Mouse (Mus musculus) lung, embryonic 15.5 days (tissue): ENCODE data around the gene Fhad1. TPM values are rescaled to one million over a fixed set of nuclear protein-coding genes. Genes with fewer than 3 reads are reported as not detected.

ENCODE experiments used
- ATAC-seq: fragments of 200-750 bp; cut with Nextera tagmentation; 2 replicates; pipeline ENCODE4 v1.8.0; 2017; ENCODE audit warnings: moderate number of reproducible peaks, borderline replicate concordance; ENCODE audit not compliant: low FRiP score, low TSS enrichment; ENCODE audit errors: extremely low read depth
- H3K27ac ChIP-seq: fragments of 300-500 bp; sonication (generic); 2 replicates; pipeline ENCODE4 v1.5.1; 2015; ENCODE audit warnings: moderate library complexity, mild to moderate bottlenecking, inconsistent platforms
- H3K27me3 ChIP-seq: fragments of 300-500 bp; sonication (generic); 2 replicates; pipeline ENCODE4 v1.6.1; 2015; ENCODE audit warnings: inconsistent platforms
- H3K36me3 ChIP-seq: fragments of 300-500 bp; sonication (generic); 2 replicates; pipeline ENCODE4 v1.6.1; 2015; ENCODE audit warnings: inconsistent platforms
- H3K4me1 ChIP-seq: fragments of 300-500 bp; sonication (generic); 2 replicates; pipeline ENCODE4 v1.6.1; 2015; ENCODE audit warnings: inconsistent platforms
- H3K4me2 ChIP-seq: fragments of 300-500 bp; sonication (generic); 2 replicates; pipeline ENCODE4 v1.6.1; 2015; ENCODE audit warnings: inconsistent platforms, mild to moderate bottlenecking, moderate library complexity
- H3K4me3 ChIP-seq: fragments of 300-500 bp; sonication (generic); 2 replicates; pipeline ENCODE4 v1.5.1; 2015; ENCODE audit warnings: mild to moderate bottlenecking, inconsistent platforms
- H3K9ac ChIP-seq: fragments of 300-500 bp; sonication (generic); 2 replicates; pipeline ENCODE4 v1.6.1; 2015; ENCODE audit warnings: inconsistent platforms
- H3K9me3 ChIP-seq: fragments of 300-500 bp; sonication (generic); 2 replicates; pipeline ENCODE4 v1.6.1; 2016; ENCODE audit warnings: inconsistent platforms
- WGBS: fragments of 180-500 bp; shearing (Covaris S2); methylation state at CpG from one replicate; pipeline ENCODE4 v1.1.7; 2015; 5-methylcytosine and 5-hydroxymethylcytosine counted together
- polyA plus RNA-seq: library from polyadenylated mRNA; unstranded; fragments of >200 nt; fragmentation: Nextera tagmentation; extraction: Ambion mirVana; gene quantifications from 2 replicates; pipeline ENCODE4 v1.2.1, GENCODE M21; 2015

The Fhad1 gene
- polyA plus RNA-seq, 1 experiment from 2014 or later, result 1.7 TPM

DNA sequence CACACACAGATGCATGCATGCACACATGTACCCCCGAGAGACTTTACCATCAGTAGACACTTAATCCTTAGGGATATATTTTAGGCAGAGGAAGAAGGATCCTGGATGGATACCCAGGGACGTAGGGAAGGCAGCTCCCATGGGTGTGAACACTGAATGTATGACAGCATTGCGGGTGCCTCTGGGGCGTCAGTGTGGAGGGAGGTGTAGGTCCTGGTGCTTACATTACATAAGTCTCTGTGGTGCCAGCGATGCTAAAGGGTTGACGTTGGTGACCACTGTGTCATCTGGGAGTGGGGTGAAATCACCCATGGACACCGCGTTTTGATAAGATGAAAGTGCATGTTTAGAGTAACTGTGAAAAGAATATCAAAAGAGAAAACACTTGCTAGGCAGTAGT is 54.8 kb downstream of the Fhad1 start:
- no peaks in the 10 kb centered on the region for H3K36me3 ChIP-seq
- no peak for ATAC-seq
- no peaks in the 10 kb centered on the region for H3K27me3 ChIP-seq
- WGBS, result 75% methylated on average over 8 of the region's 8 CpGs
- no peak overlapping the region for H3K4me2 ChIP-seq
- peaks cover 25% of the 10 kb centered on the region for H3K4me1 ChIP-seq
- no peaks in the 10 kb centered on the region for H3K9me3 ChIP-seq
- no peak overlapping the region for H3K4me3 ChIP-seq
- H3K27ac ChIP-seq, result no peak overlapping the region
- no peak overlapping the region for H3K9ac ChIP-seq

DNA sequence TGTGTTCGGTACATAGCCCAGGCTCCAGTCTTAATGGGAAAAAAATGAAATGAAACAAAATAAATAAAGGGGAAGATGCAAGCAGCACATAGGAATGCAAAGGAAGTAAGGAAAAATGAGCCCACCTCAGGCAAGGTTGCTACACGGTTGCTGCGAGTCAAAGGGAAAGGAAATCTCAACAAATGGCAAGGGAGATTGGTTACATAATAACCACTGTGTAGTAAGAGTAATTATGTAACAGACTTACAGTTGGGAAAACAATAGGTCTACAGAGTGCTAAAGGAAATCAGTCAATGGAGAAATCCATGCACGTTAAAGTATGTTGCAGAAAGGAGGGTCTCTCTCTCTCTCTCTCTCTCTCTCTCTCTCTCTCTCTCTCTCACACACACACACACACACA is 55.3 kb downstream of the Fhad1 start:
- no peaks in the 10 kb centered on the region for H3K36me3 ChIP-seq
- WGBS, result 56% methylated on average over 4 of the region's 4 CpGs
- ATAC-seq, result no peak

GRCm38 (mm10) chr4:141958614-141959375 is 56.1 kb downstream of the Fhad1 start:
- Histone ChIP-seq H3K27ac (no peak overlapping the region), H3K36me3 (no peaks in the 10 kb centered on the region)

More for the DNA sequence above, 55.3 kb downstream of the Fhad1 start:
- H3K9me3 ChIP-seq, result no peaks in the 10 kb centered on the region
- H3K27ac ChIP-seq, result no peak overlapping the region
- no peak overlapping the region for H3K9ac ChIP-seq
- H3K4me2 ChIP-seq, result no peak overlapping the region
- no peaks in the 10 kb centered on the region for H3K27me3 ChIP-seq
- no peak overlapping the region for H3K4me3 ChIP-seq
- peaks cover 27% of the 10 kb centered on the region for H3K4me1 ChIP-seq

GRCm38 (mm10) chr4:141958188-141958587 is 56.7 kb downstream of the Fhad1 start:
- Histone ChIP-seq H3K4me1 (peaks cover 35% of the 10 kb centered on the region), H3K27ac (no peak overlapping the region), H3K4me3 (no peak overlapping the region), H3K27me3 (no peaks in the 10 kb centered on the region), H3K9ac (no peak overlapping the region), H3K9me3 (no peaks in the 10 kb centered on the region), H3K4me2 (peak overlapping the region; percentile 38), H3K36me3 (no peaks in the 10 kb centered on the region)
- peak; percentile 50; the same call in 1 of the 2 replicates for ATAC-seq
- 2% methylated on average over 9 of the region's 9 CpGs for WGBS

More at GRCm38 (mm10) chr4:141958614-141959375, 56.1 kb downstream of the Fhad1 start:
- no peaks in the 10 kb centered on the region for H3K9me3 ChIP-seq
- H3K4me2 ChIP-seq, result peak overlapping the region; percentile 38
- no peak overlapping the region for H3K9ac ChIP-seq
- 48% methylated on average over 7 of the region's 7 CpGs for WGBS
- H3K4me1 ChIP-seq, result peaks cover 29% of the 10 kb centered on the region
- H3K4me3 ChIP-seq, result no peak overlapping the region
- H3K27me3 ChIP-seq, result no peaks in the 10 kb centered on the region
- peak; percentile 58; the same call in 1 of the 2 replicates for ATAC-seq

DNA sequence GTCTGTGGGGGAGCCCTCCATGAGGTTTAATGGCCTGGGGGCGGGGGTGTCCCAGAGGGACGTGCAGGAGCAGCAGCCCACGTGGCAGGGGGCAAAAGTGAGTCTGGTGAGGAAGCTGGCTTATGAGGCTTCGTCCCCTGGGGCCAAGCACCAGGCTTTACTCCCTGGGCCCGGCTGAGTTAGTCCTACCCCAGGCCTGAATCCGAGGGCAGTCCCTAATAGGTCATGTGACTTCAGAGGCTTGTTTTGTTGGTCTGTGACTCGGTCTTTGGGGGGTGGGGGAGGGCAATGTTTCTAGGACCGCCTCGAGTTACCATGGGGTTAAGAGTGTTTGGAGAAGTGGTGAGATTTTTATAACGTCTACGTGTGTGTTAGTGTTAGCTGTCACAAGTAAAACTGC is 57.1 kb downstream of the Fhad1 start:
- WGBS, result 24% methylated on average over 11 of the region's 11 CpGs
- Histone ChIP-seq H3K27me3 (no peaks in the 10 kb centered on the region), H3K9ac (no peak overlapping the region), H3K4me1 (peaks cover 39% of the 10 kb centered on the region), H3K36me3 (no peaks in the 10 kb centered on the region), H3K27ac (no peak overlapping the region), H3K4me2 (peak overlapping the region; percentile 38; the same call in 1 of the 2 replicates), H3K4me3 (no peak overlapping the region), H3K9me3 (no peaks in the 10 kb centered on the region)
- ATAC-seq, result peak; percentile 46; the same call in 1 of the 2 replicates

DNA sequence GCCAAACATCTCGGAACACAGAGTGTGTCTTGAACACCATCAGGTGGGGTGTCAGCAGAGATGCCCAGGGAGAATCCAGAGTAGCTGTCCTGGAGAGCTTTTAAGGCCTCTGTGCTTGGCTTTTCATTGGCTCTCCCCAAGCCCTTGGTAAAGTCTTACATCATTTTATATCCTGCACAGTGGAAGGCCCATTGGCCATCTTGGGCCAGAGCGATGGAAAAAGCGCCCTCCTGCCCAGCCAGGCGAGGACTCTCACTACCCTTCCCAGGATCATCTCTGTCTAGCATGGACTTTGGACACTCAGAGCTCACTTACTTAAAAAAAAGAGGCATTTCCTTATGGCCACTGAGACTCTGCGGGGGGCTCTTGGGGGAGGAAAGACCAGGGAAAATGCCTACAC is 58.0 kb downstream of the Fhad1 start:
- Histone ChIP-seq H3K36me3 (no peaks in the 10 kb centered on the region), H3K9me3 (no peaks in the 10 kb centered on the region), H3K4me3 (no peak overlapping the region), H3K27me3 (no peaks in the 10 kb centered on the region), H3K4me2 (no peak overlapping the region), H3K27ac (no peak overlapping the region), H3K9ac (no peak overlapping the region), H3K4me1 (peaks cover 47% of the 10 kb centered on the region)
- 93% methylated on average over 5 of the region's 5 CpGs for WGBS
- ATAC-seq, result no peak

DNA sequence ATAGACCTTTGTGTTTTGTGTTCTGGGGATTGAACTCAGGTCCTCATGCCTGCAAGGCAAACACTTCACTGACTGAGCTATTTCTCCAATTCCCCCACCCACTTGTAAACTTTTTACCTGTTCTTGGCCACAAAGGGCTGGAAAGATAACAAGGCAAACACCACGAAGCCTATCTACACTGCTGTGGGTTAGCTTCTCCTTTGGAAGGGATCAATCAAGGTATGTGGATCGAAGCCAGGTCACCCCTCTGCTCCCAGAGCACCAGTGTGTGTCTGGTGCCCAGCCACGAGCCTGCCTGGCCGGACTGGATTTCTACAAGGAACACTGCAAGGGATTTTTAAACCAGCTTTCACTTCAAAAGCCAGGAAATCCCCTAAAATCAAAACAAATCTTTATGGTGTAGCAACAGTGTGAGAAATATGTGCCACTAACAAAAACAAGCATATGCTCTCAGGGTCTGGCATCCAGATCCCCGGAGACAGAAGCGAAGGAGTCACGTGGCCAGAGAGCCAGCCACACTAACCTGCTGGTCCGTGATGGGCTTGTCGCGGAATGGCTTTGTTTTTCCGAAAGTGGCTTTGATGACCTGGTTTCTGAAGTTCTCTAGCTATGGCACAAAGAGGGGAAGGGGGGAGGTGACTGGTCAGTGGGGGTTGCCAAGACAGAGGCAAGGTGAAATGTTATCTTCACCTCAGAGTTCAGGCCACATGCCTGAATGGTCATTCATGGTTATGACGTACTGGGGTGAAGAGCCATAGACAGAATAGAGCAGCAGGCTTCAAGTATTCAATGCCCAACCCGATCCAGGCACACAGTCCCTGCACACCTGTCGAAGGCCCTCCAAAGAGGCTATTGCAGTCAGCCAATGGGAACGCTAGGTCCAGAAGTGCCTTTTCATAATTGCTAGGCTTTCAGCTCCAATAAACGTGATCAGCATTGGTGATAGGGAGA is 59.8 kb downstream of the Fhad1 start:
- peaks cover 52% of the 10 kb centered on the region for H3K4me1 ChIP-seq
- 35% methylated on average over 16 of the region's 16 CpGs for WGBS
- no peak overlapping the region for H3K9ac ChIP-seq
- H3K9me3 ChIP-seq, result no peaks in the 10 kb centered on the region
- no peaks in the 10 kb centered on the region for H3K27me3 ChIP-seq
- no peak for ATAC-seq
- peak overlapping the region; percentile 25; the same call in 1 of the 2 replicates for H3K27ac ChIP-seq
- no peak overlapping the region for H3K4me3 ChIP-seq
- no peak overlapping the region for H3K4me2 ChIP-seq
- H3K36me3 ChIP-seq, result no peaks in the 10 kb centered on the region

GRCm38 (mm10) chr4:141953859-141954258 is 61.0 kb downstream of the Fhad1 start:
- 32% methylated on average over 6 of the region's 6 CpGs for WGBS
- Histone ChIP-seq H3K4me2 (no peak overlapping the region), H3K9ac (no peak overlapping the region), H3K9me3 (no peaks in the 10 kb centered on the region), H3K4me1 (peaks cover 56% of the 10 kb centered on the region), H3K36me3 (no peaks in the 10 kb centered on the region), H3K27ac (no peak overlapping the region), H3K4me3 (no peak overlapping the region), H3K27me3 (no peaks in the 10 kb centered on the region)
- no peak for ATAC-seq

GRCm38 (mm10) chr4:141953291-141953690 is 61.6 kb downstream of the Fhad1 start:
- H3K4me2 ChIP-seq, result no peak overlapping the region
- no peak overlapping the region for H3K9ac ChIP-seq
- 0 out of 2 replicates have a peak overlapping the region, but pooled peaks have one; percentile 76 for H3K27ac ChIP-seq
- 42% methylated on average over 9 of the region's 9 CpGs for WGBS
- no peak overlapping the region for H3K4me3 ChIP-seq
- H3K4me1 ChIP-seq, result peaks cover 50% of the 10 kb centered on the region
- no peaks in the 10 kb centered on the region for H3K36me3 ChIP-seq
- ATAC-seq, result no peak
- no peaks in the 10 kb centered on the region for H3K9me3 ChIP-seq
- H3K27me3 ChIP-seq, result no peaks in the 10 kb centered on the region

- H3K9ac ChIP-seq, result no peak overlapping the region
- no peaks in the 10 kb centered on the region for H3K27me3 ChIP-seq
- no peaks in the 10 kb centered on the region for H3K9me3 ChIP-seq
- H3K36me3 ChIP-seq, result no peaks in the 10 kb centered on the region
- no peak overlapping the region for H3K4me2 ChIP-seq
- no peak for ATAC-seq
- peak overlapping the region; percentile 76 for H3K27ac ChIP-seq
- H3K4me3 ChIP-seq, result no peak overlapping the region
- WGBS, result 39% methylated on average over 5 of the region's 5 CpGs
- peaks cover 47% of the 10 kb centered on the region for H3K4me1 ChIP-seq
Observed at GRCm38 (mm10) chr4:141952824-141953223, 62.1 kb downstream of the Fhad1 start.

DNA sequence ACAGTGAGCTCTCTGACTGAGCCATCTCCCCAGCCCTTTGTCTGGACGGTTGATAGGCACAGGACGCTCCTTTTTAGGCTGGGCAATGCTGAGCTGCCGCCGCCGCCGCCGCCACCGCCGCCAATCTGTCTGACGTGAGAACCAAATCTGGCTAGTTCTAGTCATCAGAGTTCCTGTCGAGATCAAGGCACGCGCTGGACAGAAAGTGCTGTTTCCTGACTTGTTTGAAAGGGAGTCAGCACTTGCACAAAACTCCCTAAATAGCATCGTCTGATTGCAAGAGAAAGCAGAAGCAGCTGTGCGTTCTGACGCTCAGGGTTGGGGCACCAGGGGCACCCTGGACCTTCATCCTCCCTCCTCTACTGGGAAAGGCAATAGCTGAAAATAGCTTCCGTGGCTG is 62.8 kb downstream of the Fhad1 start:
- ATAC-seq, result no peak
- no peak overlapping the region for H3K9ac ChIP-seq
- H3K4me1 ChIP-seq, result peaks cover 39% of the 10 kb centered on the region
- WGBS, result 28% methylated on average over 17 of the region's 17 CpGs
- H3K9me3 ChIP-seq, result no peaks in the 10 kb centered on the region
- no peaks in the 10 kb centered on the region for H3K36me3 ChIP-seq
- H3K4me3 ChIP-seq, result no peak overlapping the region
- no peak overlapping the region for H3K4me2 ChIP-seq
- peak overlapping the region; percentile 76 for H3K27ac ChIP-seq
- no peaks in the 10 kb centered on the region for H3K27me3 ChIP-seq

GRCm38 (mm10) chr4:141949436-141949835 is 65.4 kb downstream of the Fhad1 start:
- WGBS, result 23% methylated on average over 13 of the region's 13 CpGs
- no peak overlapping the region for H3K4me2 ChIP-seq

More at GRCm38 (mm10) chr4:141949436-141949835, 65.4 kb downstream of the Fhad1 start:
- Histone ChIP-seq H3K36me3 (no peaks in the 10 kb centered on the region), H3K27ac (peak overlapping the region; percentile 71), H3K27me3 (no peaks in the 10 kb centered on the region; the same call in 1 of the 2 replicates), H3K4me1 (peaks cover 35% of the 10 kb centered on the region), H3K4me3 (no peak overlapping the region), H3K9me3 (no peaks in the 10 kb centered on the region), H3K9ac (no peak overlapping the region)
- peak; percentile 83 for ATAC-seq
